Mouse (Mus musculus): ENCODE data around the gene Rubcn. TPM values are rescaled to one million over a fixed set of nuclear protein-coding genes. Genes with fewer than 3 reads are reported as not detected.
A peak's percentile ranks its signal among the peaks of the same experiment; 100 is the strongest.
"Not testable (repeated sequence)": the region's sequence is repeated elsewhere in the genome, so short reads cannot be mapped to it uniquely, and the experiment has no call there.

Rubcn gene
- 12.0 and 14.1 TPM in 2 replicates for polyA plus RNA-seq (2015; fragmentation: Nextera tagmentation; extraction: Ambion mirVana)

GRCm38 (mm10) chr16:32877343-32878156 is at the start of gene Rubcn, which contains the start of gene Fyttd1:
Gene Rubcn (minus strand): TSS chr16:32877766.
Gene Fyttd1 (plus strand): TSS chr16:32877500.
- WGBS: under 1% methylated on average over 74 of the region's 83 CpGs
- peak within 1 kb of the TSS; percentile 91 for H3K4me2 ChIP-seq (ENCODE audit: low read length)
- H3K27ac ChIP-seq: peak within 1 kb of the TSS; percentile 92
- TF ChIP-seq CTCF (IDR thresholded peaks at IDR 0.05; ENCODE audit: low read depth): peak; percentile 54
- H3K4me1 ChIP-seq (replicated peaks; ENCODE audit: insufficient read depth, low read length): peaks cover 11% of the 10 kb centered on the region
- peak; percentile 93 for ATAC-seq (replicated peaks; ENCODE audit: low FRiP score, low read depth)
- peak; percentile 97 for DNase-seq (ENCODE audit: low spot score)
- H3K27me3 ChIP-seq (ENCODE audit: insufficient read depth, low read length): no peaks in the 10 kb centered on the region
- peak within 1 kb of the TSS; percentile 78 for H3K9ac ChIP-seq (ENCODE audit: low read depth, low read length)
- no peaks in the 10 kb centered on the region for H3K36me3 ChIP-seq (ENCODE audit: insufficient read depth, low read length)
- H3K4me3 ChIP-seq (replicated peaks; ENCODE audit: low read depth, low read length): peak within 1 kb of the TSS; percentile 73
- H3K9me3 ChIP-seq (replicated peaks; ENCODE audit: low read length): no peaks in the 10 kb centered on the region

- no peak overlapping the region for H3K4me2 ChIP-seq (ENCODE audit: low read length)
Observed at GRCm38 (mm10) chr16:32927044-32927443, 49.5 kb upstream of the Rubcn start.

GRCm38 (mm10) chr16:32926629-32927028 is 49.1 kb upstream of the Rubcn start:
- DNase-seq (ENCODE audit: low spot score); H3K4me1 ChIP-seq (replicated peaks; ENCODE audit: insufficient read depth, low read length); H3K36me3 ChIP-seq (ENCODE audit: insufficient read depth, low read length); H3K27me3 ChIP-seq (ENCODE audit: insufficient read depth, low read length); H3K27ac ChIP-seq; ATAC-seq (replicated peaks; ENCODE audit: low FRiP score, low read depth); H3K9ac ChIP-seq (ENCODE audit: low read depth, low read length); H3K4me2 ChIP-seq (ENCODE audit: low read length); H3K4me3 ChIP-seq (replicated peaks; ENCODE audit: low read depth, low read length); H3K9me3 ChIP-seq (replicated peaks; ENCODE audit: low read length): not testable (repeated sequence)
- 92% methylated on average over 9 of the region's 9 CpGs for WGBS

More at GRCm38 (mm10) chr16:32927044-32927443, 49.5 kb upstream of the Rubcn start:
- DNase-seq (ENCODE audit: low spot score) (no peak), ATAC-seq (replicated peaks; ENCODE audit: low FRiP score, low read depth) (no peak)
- 90% methylated on average over 8 of the region's 8 CpGs for WGBS
- Histone ChIP-seq H3K36me3 (ENCODE audit: insufficient read depth, low read length) (peaks cover 5% of the 10 kb centered on the region; the same call in 1 of the 2 replicates), H3K9me3 (replicated peaks; ENCODE audit: low read length) (no peaks in the 10 kb centered on the region), H3K27me3 (ENCODE audit: insufficient read depth, low read length) (no peaks in the 10 kb centered on the region), H3K9ac (ENCODE audit: low read depth, low read length) (no peak overlapping the region), H3K4me3 (replicated peaks; ENCODE audit: low read depth, low read length) (no peak overlapping the region), H3K4me1 (replicated peaks; ENCODE audit: insufficient read depth, low read length) (no peaks in the 10 kb centered on the region), H3K27ac (no peak overlapping the region)
- no peak for TF ChIP-seq CTCF (IDR thresholded peaks at IDR 0.05; ENCODE audit: low read depth)

GRCm38 (mm10) chr16:32915292-32916068 is 37.9 kb upstream of the Rubcn start:
- Histone ChIP-seq H3K27ac (no peak overlapping the region), H3K4me3 (replicated peaks; ENCODE audit: low read depth, low read length) (peak overlapping the region; percentile 97; the same call in 1 of the 2 replicates), H3K36me3 (ENCODE audit: insufficient read depth, low read length) (no peaks in the 10 kb centered on the region), H3K4me2 (ENCODE audit: low read length) (peak overlapping the region; percentile 72), H3K9me3 (replicated peaks; ENCODE audit: low read length) (no peaks in the 10 kb centered on the region), H3K27me3 (ENCODE audit: insufficient read depth, low read length) (no peaks in the 10 kb centered on the region), H3K4me1 (replicated peaks; ENCODE audit: insufficient read depth, low read length) (no peaks in the 10 kb centered on the region), H3K9ac (ENCODE audit: low read depth, low read length) (no peak overlapping the region)
- WGBS: 67% methylated on average over 9 of the region's 9 CpGs
- DNase-seq (ENCODE audit: low spot score) (no peak), ATAC-seq (replicated peaks; ENCODE audit: low FRiP score, low read depth) (no peak)
- TF ChIP-seq CTCF (IDR thresholded peaks at IDR 0.05; ENCODE audit: low read depth): no peak

GRCm38 (mm10) chr16:32913937-32914881 is 36.6 kb upstream of the Rubcn start, which contains the start of gene Lrch3:
Gene Lrch3 (plus strand): TSS chr16:32914100.
- Histone ChIP-seq H3K4me3 (replicated peaks; ENCODE audit: low read depth, low read length) (peak within 1 kb of the TSS; percentile 97), H3K36me3 (ENCODE audit: insufficient read depth, low read length) (no peaks in the 10 kb centered on the region), H3K9me3 (replicated peaks; ENCODE audit: low read length) (no peaks in the 10 kb centered on the region), H3K4me1 (replicated peaks; ENCODE audit: insufficient read depth, low read length) (no peaks in the 10 kb centered on the region), H3K27me3 (ENCODE audit: insufficient read depth, low read length) (no peaks in the 10 kb centered on the region), H3K9ac (ENCODE audit: low read depth, low read length) (peak within 1 kb of the TSS; percentile 95), H3K4me2 (ENCODE audit: low read length) (peak within 1 kb of the TSS; percentile 72), H3K27ac (peak within 1 kb of the TSS; percentile 93)
- ATAC-seq (replicated peaks; ENCODE audit: low FRiP score, low read depth) (peak; percentile 90), DNase-seq (ENCODE audit: low spot score) (peak; percentile 97)
- under 1% methylated on average over 79 of the region's 85 CpGs for whole genome bisulfite sequencing
- no peak for TF ChIP-seq CTCF (IDR thresholded peaks at IDR 0.05; ENCODE audit: low read depth)

All from kidney, postnatal 0 days (tissue).